Mouse (Mus musculus): ENCODE measurements around the gene Nkx2-3. TPM values are rescaled to one million over a fixed set of nuclear protein-coding genes. Genes with fewer than 3 reads are reported as not detected.

Nkx2-3 gene
- polyA plus RNA-seq, 1 experiment from 2014 or later = 5.2 TPM

GRCm38 (mm10) chr19:43598741-43599660, 13.1 kb upstream of the Nkx2-3 start:
- H3K4me3 ChIP-seq = no peak overlapping the region
- no peak overlapping the region for H3K27ac ChIP-seq
- WGBS = 3% methylated on average over 22 of the region's 25 CpGs
- peaks cover 100% of the 10 kb centered on the region for H3K27me3 ChIP-seq
- H3K4me1 ChIP-seq = 0 out of 2 replicates have a peak, but pooled peaks cover 4% of the 10 kb centered on the region
- no peak for ATAC-seq
- no peak overlapping the region for H3K9ac ChIP-seq
- H3K36me3 ChIP-seq (ENCODE audit: poor library complexity, severe bottlenecking) = no peaks in the 10 kb centered on the region
- no peak overlapping the region for H3K4me2 ChIP-seq
- H3K9me3 ChIP-seq (replicated peaks) = no peaks in the 10 kb centered on the region

GRCm38 (mm10) chr19:43599776-43600544, 12.2 kb upstream of the Nkx2-3 start:
- H3K36me3 ChIP-seq (ENCODE audit: poor library complexity, severe bottlenecking) = no peaks in the 10 kb centered on the region
- no peak overlapping the region for H3K4me3 ChIP-seq
- H3K27me3 ChIP-seq = peaks cover 100% of the 10 kb centered on the region
- H3K27ac ChIP-seq = no peak overlapping the region
- 0 out of 2 replicates have a peak, but pooled peaks cover 4% of the 10 kb centered on the region for H3K4me1 ChIP-seq
- no peaks in the 10 kb centered on the region for H3K9me3 ChIP-seq (replicated peaks)
- H3K9ac ChIP-seq = no peak overlapping the region
- H3K4me2 ChIP-seq = no peak overlapping the region
- WGBS = under 1% methylated on average over 27 of the region's 27 CpGs
- ATAC-seq = no peak

GRCm38 (mm10) chr19:43600545-43601331, 11.4 kb upstream of the Nkx2-3 start:
- Histone ChIP-seq H3K4me3 (no peak overlapping the region), H3K4me1 (0 out of 2 replicates have a peak, but pooled peaks cover 4% of the 10 kb centered on the region), H3K4me2 (no peak overlapping the region), H3K9ac (no peak overlapping the region), H3K27ac (no peak overlapping the region), H3K36me3 (ENCODE audit: poor library complexity, severe bottlenecking) (no peaks in the 10 kb centered on the region), H3K9me3 (replicated peaks) (no peaks in the 10 kb centered on the region), H3K27me3 (peaks cover 100% of the 10 kb centered on the region)
- WGBS = under 1% methylated on average over 33 of the region's 33 CpGs
- no peak for ATAC-seq

GRCm38 (mm10) chr19:43601440-43601839, 10.7 kb upstream of the Nkx2-3 start:
- no peak overlapping the region for H3K27ac ChIP-seq
- no peak overlapping the region for H3K4me3 ChIP-seq
- no peak for ATAC-seq
- H3K4me1 ChIP-seq = 0 out of 2 replicates have a peak, but pooled peaks cover 4% of the 10 kb centered on the region
- WGBS = 1% methylated on average over 27 of the region's 27 CpGs
- H3K9me3 ChIP-seq (replicated peaks) = no peaks in the 10 kb centered on the region
- no peak overlapping the region for H3K4me2 ChIP-seq
- no peaks in the 10 kb centered on the region for H3K36me3 ChIP-seq (ENCODE audit: poor library complexity, severe bottlenecking)
- no peak overlapping the region for H3K9ac ChIP-seq
- peaks cover 100% of the 10 kb centered on the region for H3K27me3 ChIP-seq

GRCm38 (mm10) chr19:43601996-43602590, 10.0 kb upstream of the Nkx2-3 start:
- H3K9ac ChIP-seq = no peak overlapping the region
- H3K9me3 ChIP-seq (replicated peaks) = no peaks in the 10 kb centered on the region
- under 1% methylated on average over 12 of the region's 12 CpGs for WGBS
- no peak overlapping the region for H3K4me3 ChIP-seq
- no peak overlapping the region for H3K4me2 ChIP-seq
- no peak for ATAC-seq
- H3K27ac ChIP-seq = no peak overlapping the region
- no peaks in the 10 kb centered on the region for H3K36me3 ChIP-seq (ENCODE audit: poor library complexity, severe bottlenecking)
- H3K27me3 ChIP-seq = peaks cover 100% of the 10 kb centered on the region
- H3K4me1 ChIP-seq = 0 out of 2 replicates have a peak, but pooled peaks cover 4% of the 10 kb centered on the region

GRCm38 (mm10) chr19:43603521-43603920, 8.6 kb upstream of the Nkx2-3 start:
- H3K36me3 ChIP-seq (ENCODE audit: poor library complexity, severe bottlenecking) = no peaks in the 10 kb centered on the region
- no peak overlapping the region for H3K27ac ChIP-seq
- H3K4me2 ChIP-seq = no peak overlapping the region
- H3K9me3 ChIP-seq (replicated peaks) = no peaks in the 10 kb centered on the region
- no peak for ATAC-seq
- 1% methylated on average over 5 of the region's 5 CpGs for WGBS
- H3K4me3 ChIP-seq = no peak overlapping the region
- H3K4me1 ChIP-seq = 0 out of 2 replicates have a peak, but pooled peaks cover 4% of the 10 kb centered on the region
- no peak overlapping the region for H3K9ac ChIP-seq
- peaks cover 99% of the 10 kb centered on the region for H3K27me3 ChIP-seq

- no peak for ATAC-seq
- Histone ChIP-seq H3K36me3 (ENCODE audit: poor library complexity, severe bottlenecking) (no peaks in the 10 kb centered on the region), H3K4me3 (no peak overlapping the region), H3K9ac (no peak overlapping the region), H3K4me1 (0 out of 2 replicates have a peak, but pooled peaks cover 2% of the 10 kb centered on the region), H3K9me3 (replicated peaks) (no peaks in the 10 kb centered on the region), H3K27ac (no peak overlapping the region), H3K4me2 (no peak overlapping the region), H3K27me3 (peaks cover 96% of the 10 kb centered on the region)
- WGBS = 3% methylated on average over 7 of the region's 7 CpGs
Observed at GRCm38 (mm10) chr19:43604492-43605120, 7.5 kb upstream of the Nkx2-3 start.

GRCm38 (mm10) chr19:43605666-43606551, 6.2 kb upstream of the Nkx2-3 start:
- no peak overlapping the region for H3K4me3 ChIP-seq
- H3K4me1 ChIP-seq = peaks cover 9% of the 10 kb centered on the region; the same call in 1 of the 2 replicates
- H3K9ac ChIP-seq = no peak overlapping the region
- no peak overlapping the region for H3K27ac ChIP-seq
- no peaks in the 10 kb centered on the region for H3K9me3 ChIP-seq (replicated peaks)
- H3K4me2 ChIP-seq = no peak overlapping the region
- H3K36me3 ChIP-seq (ENCODE audit: poor library complexity, severe bottlenecking) = no peaks in the 10 kb centered on the region
- no peak for ATAC-seq
- H3K27me3 ChIP-seq = peaks cover 96% of the 10 kb centered on the region
- WGBS = 3% methylated on average over 17 of the region's 17 CpGs

- H3K4me2 ChIP-seq = no peak overlapping the region
- peaks cover 14% of the 10 kb centered on the region for H3K4me1 ChIP-seq
- no peak overlapping the region for H3K4me3 ChIP-seq
- H3K27me3 ChIP-seq = peaks cover 96% of the 10 kb centered on the region
- no peak overlapping the region for H3K9ac ChIP-seq
- WGBS = under 1% methylated on average over 40 of the region's 40 CpGs
- no peaks in the 10 kb centered on the region for H3K9me3 ChIP-seq (replicated peaks)
- H3K27ac ChIP-seq = no peak overlapping the region
- ATAC-seq = no peak
- no peaks in the 10 kb centered on the region for H3K36me3 ChIP-seq (ENCODE audit: poor library complexity, severe bottlenecking)
Observed at GRCm38 (mm10) chr19:43606552-43607530, 5.3 kb upstream of the Nkx2-3 start.

Data from forebrain, embryonic 13.5 days (tissue).